Mouse (Mus musculus): ENCODE measurements at regions not wholly inside any gene's neighbourhood (a gene's known extent, or its start where the extent isn't known, plus 50 kb on each side); places are given as distances from the start of the nearest gene placed in this dataset.

GRCm38 (mm10) chr12:29161546-29161945 is 366.6 kb upstream of the Myt1l start:
- H3K36me3 ChIP-seq (ENCODE audit: control insufficient read depth, insufficient read depth): no peaks in the 10 kb centered on the region
- no peaks in the 10 kb centered on the region for H3K79me2 ChIP-seq (ENCODE audit: control insufficient read depth, insufficient read depth)
- TF ChIP-seq TCF12 (IDR thresholded peaks at IDR 0.05; ENCODE audit: insufficient read depth, poor library complexity, severe bottlenecking) (no peak), CEBPB (IDR thresholded peaks at IDR 0.05; ENCODE audit: insufficient read depth, poor library complexity, severe bottlenecking) (no peak), USF1 (IDR thresholded peaks at IDR 0.05; ENCODE audit: low read depth) (no peak), REST (IDR thresholded peaks at IDR 0.05; ENCODE audit: insufficient read depth, insufficient read length) (no peak), SRF (IDR thresholded peaks at IDR 0.05; ENCODE audit: control insufficient read depth, insufficient read length, low read depth) (no peak)
- no peak overlapping the region for H3ac ChIP-seq (ENCODE audit: control insufficient read depth, insufficient read length)
- no peak overlapping the region for H3K4me2 ChIP-seq (ENCODE audit: low read depth)
- no peak overlapping the region for H3K4me3 ChIP-seq
- H3K27me3 ChIP-seq (ENCODE audit: control insufficient read depth, insufficient read depth, insufficient read length): no peaks in the 10 kb centered on the region

- TF ChIP-seq TCF3 (IDR thresholded peaks at IDR 0.05; ENCODE audit: insufficient read length, low read depth) (no peak), MYOD1 (IDR thresholded peaks at IDR 0.05; ENCODE audit: control insufficient read depth in 1 of 3, insufficient read length in 2 of 3, low read depth in 2 of 3) (no peak), POLR2AphosphoS2 (IDR thresholded peaks at IDR 0.05; ENCODE audit: insufficient read length, low read depth) (no peak), MAX (IDR thresholded peaks at IDR 0.05; ENCODE audit: low read depth) (no peak), TCF12 (IDR thresholded peaks at IDR 0.05; ENCODE audit: insufficient read depth, poor library complexity, severe bottlenecking) (no peak), E2F4 (IDR thresholded peaks at IDR 0.05; ENCODE audit: insufficient read depth) (no peak), SRF (IDR thresholded peaks at IDR 0.05; ENCODE audit: control insufficient read depth, insufficient read length, low read depth) (no peak), USF1 (IDR thresholded peaks at IDR 0.05; ENCODE audit: low read depth) (no peak), CEBPB (IDR thresholded peaks at IDR 0.05; ENCODE audit: insufficient read depth, poor library complexity, severe bottlenecking) (no peak), MYOG (IDR thresholded peaks at IDR 0.05; ENCODE audit: control insufficient read depth in 1 of 3, insufficient read depth in 1 of 3, insufficient read length in 2 of 3, low read depth in 2 of 3) (no peak), POLR2A (IDR thresholded peaks at IDR 0.05; ENCODE audit: insufficient read length, low read depth) (no peak), REST (IDR thresholded peaks at IDR 0.05; ENCODE audit: insufficient read depth, insufficient read length) (no peak)
- H3K4me2 ChIP-seq (ENCODE audit: low read depth): no peak overlapping the region
- H3K79me2 ChIP-seq (ENCODE audit: control insufficient read depth, insufficient read depth): no peaks in the 10 kb centered on the region
- no peaks in the 10 kb centered on the region for H3K36me3 ChIP-seq (ENCODE audit: control insufficient read depth, insufficient read depth)
- no peaks in the 10 kb centered on the region for H3K27me3 ChIP-seq (ENCODE audit: control insufficient read depth, insufficient read depth, insufficient read length)
- no peak overlapping the region for H3K4me3 ChIP-seq
- no peak overlapping the region for H3ac ChIP-seq (ENCODE audit: control insufficient read depth, insufficient read length)
These were observed 363.5 kb upstream of the Myt1l start for GRCm38 (mm10) chr12:29164701-29165100.

GRCm38 (mm10) chr12:29166316-29166715 is 361.9 kb upstream of the Myt1l start:
- no peak overlapping the region for H3K4me3 ChIP-seq
- TF ChIP-seq TCF12 (IDR thresholded peaks at IDR 0.05; ENCODE audit: insufficient read depth, poor library complexity, severe bottlenecking) (no peak), MYOG (IDR thresholded peaks at IDR 0.05; ENCODE audit: control insufficient read depth in 1 of 3, insufficient read depth in 1 of 3, insufficient read length in 2 of 3, low read depth in 2 of 3) (no peak), MAX (IDR thresholded peaks at IDR 0.05; ENCODE audit: low read depth) (no peak), E2F4 (IDR thresholded peaks at IDR 0.05; ENCODE audit: insufficient read depth) (no peak), CEBPB (IDR thresholded peaks at IDR 0.05; ENCODE audit: insufficient read depth, poor library complexity, severe bottlenecking) (no peak), TCF3 (IDR thresholded peaks at IDR 0.05; ENCODE audit: insufficient read length, low read depth) (no peak), REST (IDR thresholded peaks at IDR 0.05; ENCODE audit: insufficient read depth, insufficient read length) (no peak)
- H3K4me2 ChIP-seq (ENCODE audit: low read depth): no peak overlapping the region

GRCm38 (mm10) chr12:29167922-29168321 is 360.3 kb upstream of the Myt1l start:
- H3ac ChIP-seq (ENCODE audit: control insufficient read depth, insufficient read length): no peak overlapping the region
- no peaks in the 10 kb centered on the region for H3K36me3 ChIP-seq (ENCODE audit: control insufficient read depth, insufficient read depth)
- H3K27me3 ChIP-seq (ENCODE audit: control insufficient read depth, insufficient read depth, insufficient read length): no peaks in the 10 kb centered on the region
- H3K79me2 ChIP-seq (ENCODE audit: control insufficient read depth, insufficient read depth): no peaks in the 10 kb centered on the region
- no peak overlapping the region for H3K4me2 ChIP-seq (ENCODE audit: low read depth)
- no peak overlapping the region for H3K4me3 ChIP-seq
- no peak for TF ChIP-seq POLR2A (IDR thresholded peaks at IDR 0.05; ENCODE audit: insufficient read length, low read depth)
- TF ChIP-seq SRF (IDR thresholded peaks at IDR 0.05; ENCODE audit: control insufficient read depth, insufficient read length, low read depth): no peak
- no peak for TF ChIP-seq REST (IDR thresholded peaks at IDR 0.05; ENCODE audit: insufficient read depth, insufficient read length)
- no peak for TF ChIP-seq USF1 (IDR thresholded peaks at IDR 0.05; ENCODE audit: low read depth)
- TF ChIP-seq CEBPB (IDR thresholded peaks at IDR 0.05; ENCODE audit: insufficient read depth, poor library complexity, severe bottlenecking): no peak
- no peak for TF ChIP-seq TCF12 (IDR thresholded peaks at IDR 0.05; ENCODE audit: insufficient read depth, poor library complexity, severe bottlenecking)
- no peak for TF ChIP-seq TCF3 (IDR thresholded peaks at IDR 0.05; ENCODE audit: insufficient read length, low read depth)
- TF ChIP-seq E2F4 (IDR thresholded peaks at IDR 0.05; ENCODE audit: insufficient read depth): no peak
- no peak for TF ChIP-seq POLR2AphosphoS2 (IDR thresholded peaks at IDR 0.05; ENCODE audit: insufficient read length, low read depth)
- TF ChIP-seq MYOG (IDR thresholded peaks at IDR 0.05; ENCODE audit: control insufficient read depth in 1 of 3, insufficient read depth in 1 of 3, insufficient read length in 2 of 3, low read depth in 2 of 3): no peak
- no peak for TF ChIP-seq MAX (IDR thresholded peaks at IDR 0.05; ENCODE audit: low read depth)
- TF ChIP-seq MYOD1 (IDR thresholded peaks at IDR 0.05; ENCODE audit: control insufficient read depth in 1 of 3, insufficient read length in 2 of 3, low read depth in 2 of 3): no peak

More at GRCm38 (mm10) chr12:29166316-29166715, 361.9 kb upstream of the Myt1l start:
- Histone ChIP-seq H3K36me3 (ENCODE audit: control insufficient read depth, insufficient read depth) (no peaks in the 10 kb centered on the region), H3K27me3 (ENCODE audit: control insufficient read depth, insufficient read depth, insufficient read length) (no peaks in the 10 kb centered on the region), H3ac (ENCODE audit: control insufficient read depth, insufficient read length) (no peak overlapping the region), H3K79me2 (ENCODE audit: control insufficient read depth, insufficient read depth) (no peaks in the 10 kb centered on the region)

- TF ChIP-seq USF1 (IDR thresholded peaks at IDR 0.05; ENCODE audit: low read depth): no peak
- TF ChIP-seq MYOG (IDR thresholded peaks at IDR 0.05; ENCODE audit: control insufficient read depth in 1 of 3, insufficient read depth in 1 of 3, insufficient read length in 2 of 3, low read depth in 2 of 3): no peak
- no peak for TF ChIP-seq TCF12 (IDR thresholded peaks at IDR 0.05; ENCODE audit: insufficient read depth, poor library complexity, severe bottlenecking)
- TF ChIP-seq MAX (IDR thresholded peaks at IDR 0.05; ENCODE audit: low read depth): no peak
- no peak overlapping the region for H3ac ChIP-seq (ENCODE audit: control insufficient read depth, insufficient read length)
These were observed 352.3 kb upstream of the Myt1l start for GRCm38 (mm10) chr12:29175698-29176440.

More at GRCm38 (mm10) chr12:29175698-29176440, 352.3 kb upstream of the Myt1l start:
- no peak overlapping the region for H3K4me3 ChIP-seq
- H3K79me2 ChIP-seq (ENCODE audit: control insufficient read depth, insufficient read depth): no peaks in the 10 kb centered on the region
- no peaks in the 10 kb centered on the region for H3K27me3 ChIP-seq (ENCODE audit: control insufficient read depth, insufficient read depth, insufficient read length)
- no peak overlapping the region for H3K4me2 ChIP-seq (ENCODE audit: low read depth)
- no peaks in the 10 kb centered on the region for H3K36me3 ChIP-seq (ENCODE audit: control insufficient read depth, insufficient read depth)
